Mouse (Mus musculus) R1 (cell line): Measurements from ENCODE around the gene Fcmr.

Experiments used
- DNase-seq: peaks from one replicate; pipeline ENCODE4 v3.0.0-alpha.2; 2018; ENCODE audit warnings: low read depth, low spot score

The Fcmr gene

DNA sequence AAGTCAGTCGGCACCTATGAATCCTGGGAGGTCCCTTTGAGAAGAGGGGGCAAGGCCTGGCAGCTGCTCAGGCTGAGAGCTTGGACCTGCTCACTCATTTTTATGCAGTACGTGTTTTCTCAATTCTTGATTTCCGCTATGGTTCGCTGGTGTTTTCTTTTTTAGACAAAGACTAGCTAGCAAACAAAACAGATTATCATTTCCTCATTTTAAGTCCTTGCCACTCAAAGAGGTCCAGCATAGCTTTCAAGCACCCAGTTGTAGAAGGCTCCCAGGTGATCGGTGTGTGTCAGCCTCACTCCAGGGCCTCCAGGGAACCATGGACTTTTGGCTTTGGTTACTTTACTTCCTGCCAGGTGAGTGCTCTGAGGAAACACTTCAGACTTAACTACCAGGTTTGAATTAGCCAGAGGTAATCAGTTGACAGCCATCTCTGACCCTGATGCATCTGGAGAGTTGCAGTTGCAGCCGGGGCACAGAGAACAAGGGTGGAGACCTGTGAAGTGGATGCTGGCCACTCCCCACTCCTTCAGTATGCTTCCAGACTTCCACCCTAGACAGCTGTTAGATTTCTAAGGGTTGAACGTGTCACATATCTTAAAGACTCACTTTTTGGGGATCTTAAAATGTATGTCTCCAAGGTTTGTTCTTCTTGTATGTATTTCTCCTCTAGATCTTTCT, at the start of gene Fcmr:
Fcmr (plus strand) TSS at position 129 of the 681 bp plus-strand sequence.
- DNase-seq = no peak

- DNase-seq = no peak
These were observed 45.7 kb upstream of the Fcmr start for GRCm38 (mm10) chr1:130819737-130820136.

GRCm38 (mm10) chr1:130820316-130821148, 44.9 kb upstream of the Fcmr start:
- DNase-seq = no peak

DNA sequence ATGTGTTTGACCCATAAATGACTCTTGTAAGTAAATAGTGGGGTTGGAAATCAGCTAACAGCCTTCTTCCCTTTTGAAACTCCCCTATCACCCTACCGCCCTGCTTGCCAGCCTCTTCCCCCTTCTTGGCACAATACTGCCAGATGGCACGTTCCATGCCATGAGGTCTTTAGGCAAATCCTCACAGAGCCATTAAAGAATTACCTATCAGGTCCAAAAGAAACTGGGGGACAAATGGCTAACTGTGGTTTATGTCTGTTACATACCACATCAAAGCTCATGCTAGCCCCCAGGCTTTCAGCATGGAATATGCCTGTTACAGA, 44.4 kb upstream of the Fcmr start:
- DNase-seq = no peak

- DNase-seq = no peak
These were observed 43.4 kb upstream of the Fcmr start for GRCm38 (mm10) chr1:130821911-130822625.

- DNase-seq = peak; percentile 17
These were observed 39.0 kb upstream of the Fcmr start, which contains the start of gene Pigr for GRCm38 (mm10) chr1:130826448-130826847. Gene Pigr, plus strand, starts transcription at chr1:130826684.

- no peak for DNase-seq
These were observed 36.8 kb upstream of the Fcmr start for GRCm38 (mm10) chr1:130828656-130829055.

- no peak for DNase-seq
These were observed 35.3 kb upstream of the Fcmr start for GRCm38 (mm10) chr1:130829906-130830830.

GRCm38 (mm10) chr1:130832230-130833149, 33.0 kb upstream of the Fcmr start:
- DNase-seq = no peak

DNA sequence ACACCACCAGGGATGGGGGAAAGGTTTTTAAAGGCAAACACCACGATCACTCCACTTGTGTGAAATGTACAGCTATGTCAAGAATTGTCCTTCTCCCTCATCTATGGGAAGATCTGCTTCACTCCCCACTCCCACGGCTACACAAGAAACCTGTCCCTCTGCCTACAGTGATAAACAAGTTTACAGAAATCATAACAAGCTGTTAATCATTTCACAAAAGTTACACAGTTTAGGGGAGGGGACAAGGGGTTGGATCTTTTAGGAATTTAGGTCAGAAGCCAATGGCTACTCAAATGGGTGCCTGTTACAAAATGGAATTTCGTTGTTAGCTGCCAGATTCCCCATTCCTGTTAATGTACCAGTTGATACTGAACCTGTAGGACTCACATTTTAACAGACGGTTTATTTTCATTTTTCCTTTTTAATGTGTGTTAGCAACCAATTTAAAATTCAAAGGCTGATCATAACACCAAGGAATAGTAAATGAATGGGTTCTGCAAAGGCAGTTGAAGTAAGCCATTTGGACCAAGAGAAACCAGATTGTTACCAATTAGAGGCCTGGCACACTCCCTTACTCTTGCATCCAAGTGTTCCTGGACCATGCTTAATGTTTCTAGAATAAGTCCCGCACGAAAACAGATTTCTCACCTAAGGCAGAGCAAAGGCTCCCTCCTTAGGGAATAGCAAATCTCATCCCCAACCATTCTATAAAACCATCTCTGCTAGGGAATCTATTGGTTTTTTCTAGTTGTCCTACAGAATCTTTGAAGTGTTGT, 30.1 kb upstream of the Fcmr start:
- no peak for DNase-seq

- DNase-seq = peak; percentile 45
These were observed 27.2 kb upstream of the Fcmr start for GRCm38 (mm10) chr1:130838288-130838687.

- DNase-seq = no peak
These were observed 24.7 kb upstream of the Fcmr start for GRCm38 (mm10) chr1:130840599-130841379.

DNA sequence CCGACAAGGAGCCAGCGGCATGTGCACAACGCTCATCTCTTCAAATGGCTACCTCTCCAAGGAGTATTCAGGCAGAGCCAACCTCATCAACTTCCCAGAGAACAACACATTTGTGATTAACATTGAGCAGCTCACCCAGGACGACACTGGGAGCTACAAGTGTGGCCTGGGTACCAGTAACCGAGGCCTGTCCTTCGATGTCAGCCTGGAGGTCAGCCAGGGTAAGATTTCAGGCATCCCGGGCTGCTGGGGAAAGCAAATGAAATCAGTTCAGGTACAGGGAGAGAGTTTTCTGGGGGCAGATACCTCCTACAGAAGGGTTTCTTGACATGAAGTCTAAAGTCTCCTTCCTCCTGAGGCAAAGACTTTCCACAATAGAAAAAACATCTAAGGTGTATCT, 23.8 kb upstream of the Fcmr start:
- no peak for DNase-seq

DNA sequence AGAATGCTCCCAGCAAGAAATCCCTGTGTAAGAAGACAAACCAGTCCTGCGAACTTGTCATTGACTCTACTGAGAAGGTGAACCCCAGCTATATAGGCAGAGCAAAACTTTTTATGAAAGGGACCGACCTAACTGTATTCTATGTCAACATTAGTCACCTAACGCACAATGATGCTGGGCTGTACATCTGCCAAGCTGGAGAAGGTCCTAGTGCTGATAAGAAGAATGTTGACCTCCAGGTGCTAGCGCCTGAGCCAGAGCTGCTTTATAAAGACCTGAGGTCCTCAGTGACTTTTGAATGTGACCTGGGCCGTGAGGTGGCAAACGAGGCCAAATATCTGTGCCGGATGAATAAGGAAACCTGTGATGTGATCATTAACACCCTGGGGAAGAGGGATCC, 21.0 kb upstream of the Fcmr start:
- DNase-seq = no peak

DNA sequence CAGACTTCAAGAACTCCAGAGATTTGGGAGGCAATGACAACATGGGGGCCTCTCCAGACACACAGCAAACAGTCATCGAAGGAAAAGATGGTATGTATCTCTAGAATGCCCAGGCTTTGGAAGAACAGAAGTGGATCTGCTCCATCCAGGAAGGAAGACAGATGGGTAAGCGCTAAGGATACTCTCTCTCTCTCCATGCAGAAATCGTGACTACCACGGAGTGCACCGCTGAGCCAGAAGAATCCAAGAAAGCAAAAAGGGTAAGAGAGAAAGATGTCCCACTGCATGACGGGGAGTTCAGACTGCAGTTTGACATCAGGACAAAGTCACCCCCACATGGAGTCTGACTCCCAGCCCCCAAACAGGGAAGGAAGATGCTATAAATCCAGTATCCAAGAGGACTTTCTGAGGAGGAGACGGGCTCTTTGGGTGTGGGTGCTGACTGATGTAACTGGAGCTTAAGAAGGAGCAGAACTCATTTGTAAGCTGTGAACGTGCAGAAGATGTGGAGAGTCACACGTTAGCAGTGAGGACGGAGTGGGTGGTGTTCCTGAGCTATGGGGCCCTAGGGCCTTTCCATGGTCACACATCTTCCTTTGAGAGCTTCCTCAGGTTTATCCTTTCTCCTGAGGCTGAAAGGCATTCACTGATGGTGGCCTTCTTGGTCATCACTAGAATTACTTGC, 15.8 kb upstream of the Fcmr start:
- no peak for DNase-seq

GRCm38 (mm10) chr1:130850405-130850804, 15.1 kb upstream of the Fcmr start:
- no peak for DNase-seq

DNA sequence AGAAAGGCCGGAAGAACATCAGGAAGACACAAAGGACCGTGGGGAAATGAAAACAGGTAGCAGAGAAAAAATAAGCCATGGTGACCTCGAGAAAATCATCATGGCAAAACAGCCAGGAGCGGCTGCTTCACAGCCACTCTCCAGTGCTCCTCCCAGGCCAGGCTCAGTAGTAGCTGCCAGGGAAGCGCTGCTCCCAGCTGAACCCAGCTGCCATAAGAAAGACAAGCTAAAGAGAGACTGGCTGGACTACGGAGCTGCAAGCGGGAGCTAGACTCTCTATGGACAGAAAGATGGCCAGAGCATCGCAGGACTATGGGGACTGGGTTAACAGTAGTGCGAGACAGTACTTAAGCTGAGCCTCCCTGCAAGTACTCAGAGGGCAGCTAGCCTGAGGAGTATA, 10.7 kb upstream of the Fcmr start:
- no peak for DNase-seq

- DNase-seq = no peak
These were observed 9.7 kb upstream of the Fcmr start for GRCm38 (mm10) chr1:130855723-130856122.
